Comparison of ENCODE assay signal across 10 mouse cellular contexts in the genomic region with DNA sequence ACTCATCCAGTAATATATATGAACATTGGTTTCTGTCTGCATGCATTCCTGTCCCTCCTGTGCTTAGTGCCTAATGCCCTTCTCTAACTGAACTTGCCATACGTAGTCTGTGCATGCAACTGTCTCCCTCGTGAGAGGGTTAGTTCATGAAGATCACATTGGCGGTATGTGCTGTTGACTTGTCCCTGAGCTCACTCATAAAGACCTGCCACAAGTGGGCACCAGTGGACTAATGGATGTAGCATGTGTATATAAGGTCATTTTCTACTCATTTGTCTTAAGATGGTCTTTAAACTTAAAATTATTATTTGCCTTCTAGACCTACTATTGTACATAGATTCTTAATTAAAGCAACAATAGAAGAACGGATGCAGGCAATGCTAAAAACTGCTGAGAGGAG.
A peak's percentile ranks its signal among the peaks of the same experiment; 100 is the strongest.
DNase-seq lines count a peak whose midpoint lies in the region; ATAC-seq and TF ChIP-seq lines count a peak whose summit lies in the region.
"Had no signal": no experiment of that assay in that cellular context is flagged by ENCODE, and none has a peak within 500 bp of the region (broad histone marks: within the 10 kb centered on the region; RNA-seq: fewer than 3 reads in every experiment).

No protein-coding gene starts in this region.

- no peak overlapping the region for H3K27ac ChIP-seq in lung, postnatal 0 days (ENCODE audit: low read length)
- H3K27ac ChIP-seq: limb, embryonic 12.5 days had no signal

- peaks cover 11% of the 10 kb centered on the region; the same call in 1 of the 2 replicates for H3K36me3 ChIP-seq in lung, postnatal 0 days (ENCODE audit: insufficient read depth, low read length)

- no peaks in the 10 kb centered on the region for H3K4me1 ChIP-seq in lung, postnatal 0 days (ENCODE audit: insufficient read depth, low read depth, low read length)
- H3K4me1 ChIP-seq: limb, embryonic 12.5 days had no signal

- no peak overlapping the region for H3K4me3 ChIP-seq in lung, postnatal 0 days (ENCODE audit: low read depth, low read length)
- H3K4me3 ChIP-seq: limb, embryonic 12.5 days had no signal

- intact Hi-C loops in heart, postnatal 10 days (cut with DNase I) = loop anchor here (5.0 kb wide), 2 partner anchors 70 to 130 kb away; partner anchors contain the start of genes Epm2a and Fbxo30

- TF ChIP-seq EP300 in lung, postnatal 0 days (IDR thresholded peaks at IDR 0.05) = no peak

- ATAC-seq in lung, postnatal 0 days = no peak

- 66% methylated on average over 4 of the region's 4 CpGs for WGBS in lung, postnatal 0 days

- H3K9me3 ChIP-seq in lung, postnatal 0 days (ENCODE audit: low read length) = no peaks in the 10 kb centered on the region
- H3K9me3 ChIP-seq: limb, embryonic 12.5 days had no signal

- H3K27me3 ChIP-seq in lung, postnatal 0 days (replicated peaks; ENCODE audit: insufficient read depth, low read length) = no peaks in the 10 kb centered on the region
- H3K27me3 ChIP-seq: limb, embryonic 12.5 days had no signal

- no peak overlapping the region for H3K9ac ChIP-seq in lung, postnatal 0 days (replicated peaks; ENCODE audit: low read depth)
- H3K9ac ChIP-seq: limb, embryonic 12.5 days had no signal

- DNase-seq in heart, postnatal 10 days = peak; percentile 21 to 31
- no peak for DNase-seq in heart, adult 9 months (ENCODE audit: low spot score in 2 of 2)
- DNase-seq in lung, postnatal 0 days (ENCODE audit: low spot score) = no peak
- DNase-seq in lung, adult 18-20 months = no peak
- DNase-seq in adipocyte (ENCODE audit: low spot score) = peak; percentile 27
- DNase-seq in retina, embryonic 14.5 days (ENCODE audit: low spot score) = peak; percentile 2
- no peak for DNase-seq in thymus, postnatal 14 days
- DNase-seq in neural tube, embryonic 10.5 days (ENCODE audit: extremely low spot score, low spot score) = no peak
- DNase-seq: cerebellum, postnatal 25 days had no signal

- peak; percentile 68 for TF ChIP-seq CTCF in lung, postnatal 0 days (IDR thresholded peaks at IDR 0.05)

- no peak overlapping the region for H3K4me2 ChIP-seq in lung, postnatal 0 days (replicated peaks; ENCODE audit: low read depth, low read length)
- H3K4me2 ChIP-seq: limb, embryonic 12.5 days had no signal

Comparison
In these comparisons a context has a peak if more than half of its experiments do, and no peak if none do; other contexts are left out.
1. DNase-seq: peak in heart, postnatal 10 days (2 of 2), adipocyte (single experiment) and retina, embryonic 14.5 days (single experiment); none in heart, adult 9 months (0 of 2), lung, postnatal 0 days (single experiment), lung, adult 18-20 months (0 of 2), thymus, postnatal 14 days (single experiment) and neural tube, embryonic 10.5 days (single experiment).